Mouse (Mus musculus) thymus, adult 2 months (tissue): ENCODE results near the gene 2410002F23Rik. TPM values are rescaled to one million over a fixed set of nuclear protein-coding genes. Genes with fewer than 3 reads are reported as not detected.
"Not testable (repeated sequence)": the region's sequence is repeated elsewhere in the genome, so short reads cannot be mapped to it uniquely, and the experiment has no call there.

Source experiments
- DNase-seq: peaks from one replicate; pipeline ENCODE4 v3.0.0; 2021
- H3K27ac ChIP-seq: fragments of 200-500 bp; 2 replicates; pipeline ENCODE4 v1.5.1; 2012; ENCODE audit warnings: low read length, control low read depth; ENCODE audit not compliant: control insufficient read depth, insufficient read depth
- H3K27me3 ChIP-seq: fragments of 200-500 bp; 2 replicates; pipeline ENCODE4 v1.6.1; 2012; ENCODE audit warnings: mild to moderate bottlenecking, low read length, moderate library complexity, mixed read lengths; ENCODE audit not compliant: control insufficient read depth, insufficient read depth
- H3K36me3 ChIP-seq: fragments of 200-500 bp; 2 replicates; pipeline ENCODE4 v1.6.1; 2012; ENCODE audit warnings: mild to moderate bottlenecking, low read length, moderate library complexity; ENCODE audit not compliant: control insufficient read depth, insufficient read depth
- H3K4me1 ChIP-seq: fragments of 200-500 bp; replicated peaks from 2 replicates; pipeline ENCODE4 v1.6.1; 2012; ENCODE audit warnings: low read length; ENCODE audit not compliant: control insufficient read depth, insufficient read depth
- H3K4me3 ChIP-seq: fragments of 200-500 bp; 2 replicates; pipeline ENCODE4 v1.5.1; 2012; ENCODE audit warnings: mild to moderate bottlenecking, low read length, control low read depth, moderate library complexity; ENCODE audit not compliant: control insufficient read depth, insufficient read depth
- CTCF ChIP-seq: fragments of 200-500 bp; IDR thresholded peaks from 2 replicates; pipeline ENCODE4 v1.5.1; 2012; ENCODE audit warnings: mild to moderate bottlenecking, control low read depth, low read length, moderate library complexity, borderline replicate concordance; ENCODE audit not compliant: control insufficient read depth, poor library complexity, insufficient read depth; ENCODE audit errors: extremely low read depth
- POLR2A ChIP-seq: fragments of 200-500 bp; IDR thresholded peaks from 2 replicates; pipeline ENCODE4 v1.6.1; 2012; ENCODE audit warnings: mild to moderate bottlenecking, low read length, control low read depth, moderate library complexity; ENCODE audit not compliant: control insufficient read depth, poor library complexity, insufficient read depth; ENCODE audit errors: extremely low read depth
- WGBS: fragments of 180-500 bp; shearing (Covaris S2); methylation state at CpG from one replicate; pipeline ENCODE4 v1.1.7; 2018; 5-methylcytosine and 5-hydroxymethylcytosine counted together
- polyA plus RNA-seq: library from polyadenylated mRNA; depleted of rRNA; stranded (reverse); fragments of >200 nt; gene quantifications from 2 replicates; pipeline ENCODE4 v1.2.3, GENCODE M21; 2012

The 2410002F23Rik gene
- polyA plus RNA-seq, 1 experiment: 173 TPM

- no peak for TF ChIP-seq CTCF
- no peak for TF ChIP-seq POLR2A
- H3K4me3 ChIP-seq: no peak overlapping the region
- no peak for DNase-seq
- peaks cover 6% of the 10 kb centered on the region; the same call in 1 of the 2 replicates for H3K4me1 ChIP-seq
- H3K36me3 ChIP-seq: peaks cover 14% of the 10 kb centered on the region; the same call in 1 of the 2 replicates
- 89% methylated on average over 2 of the region's 2 CpGs for WGBS
- H3K27ac ChIP-seq: no peak overlapping the region
- H3K27me3 ChIP-seq: no peaks in the 10 kb centered on the region
Observed at GRCm38 (mm10) chr7:44247971-44248370, 1.4 kb downstream of the 2410002F23Rik start.

DNA sequence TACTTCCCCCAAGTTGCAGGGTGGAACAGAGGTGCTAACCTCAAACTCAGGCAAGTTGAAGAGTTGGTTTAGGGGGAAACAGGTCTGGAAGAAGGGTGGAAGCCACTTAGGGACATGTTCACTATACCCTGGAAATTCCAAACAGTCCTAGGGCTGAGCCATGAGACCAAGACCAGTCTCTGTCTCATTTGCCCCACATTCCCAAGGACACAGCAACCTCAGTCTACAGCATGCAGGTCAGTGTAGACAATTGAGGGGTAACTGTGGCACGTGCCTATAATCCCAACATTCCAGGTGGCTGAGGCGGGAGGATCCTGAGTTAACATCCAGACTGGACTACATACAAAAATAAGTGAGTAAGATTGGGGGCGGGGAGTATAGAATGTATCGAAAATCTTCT lies 2.7 kb downstream of the 2410002F23Rik start:
- peaks cover 14% of the 10 kb centered on the region; the same call in 1 of the 2 replicates for H3K36me3 ChIP-seq
- TF ChIP-seq CTCF: no peak
- no peak for TF ChIP-seq POLR2A
- H3K4me3 ChIP-seq: no peak overlapping the region
- peaks cover 6% of the 10 kb centered on the region; the same call in 1 of the 2 replicates for H3K4me1 ChIP-seq
- no peaks in the 10 kb centered on the region for H3K27me3 ChIP-seq
- no peak for DNase-seq
- WGBS: 97% methylated on average over 4 of the region's 4 CpGs
- H3K27ac ChIP-seq: no peak overlapping the region

- not testable (repeated sequence) for H3K27ac ChIP-seq, H3K27me3 ChIP-seq, H3K4me1 ChIP-seq, DNase-seq, H3K4me3 ChIP-seq
- H3K36me3 ChIP-seq: peaks cover 14% of the 10 kb centered on the region; the same call in 1 of the 2 replicates
- WGBS: 96% methylated on average over 17 of the region's 17 CpGs
Observed at GRCm38 (mm10) chr7:44250732-44251275, 4.3 kb downstream of the 2410002F23Rik start.

- WGBS: 92% methylated on average over 15 of the region's 15 CpGs
- H3K27me3 ChIP-seq: no peaks in the 10 kb centered on the region
Observed at GRCm38 (mm10) chr7:44253023-44253616, 6.6 kb downstream of the 2410002F23Rik start.

DNA sequence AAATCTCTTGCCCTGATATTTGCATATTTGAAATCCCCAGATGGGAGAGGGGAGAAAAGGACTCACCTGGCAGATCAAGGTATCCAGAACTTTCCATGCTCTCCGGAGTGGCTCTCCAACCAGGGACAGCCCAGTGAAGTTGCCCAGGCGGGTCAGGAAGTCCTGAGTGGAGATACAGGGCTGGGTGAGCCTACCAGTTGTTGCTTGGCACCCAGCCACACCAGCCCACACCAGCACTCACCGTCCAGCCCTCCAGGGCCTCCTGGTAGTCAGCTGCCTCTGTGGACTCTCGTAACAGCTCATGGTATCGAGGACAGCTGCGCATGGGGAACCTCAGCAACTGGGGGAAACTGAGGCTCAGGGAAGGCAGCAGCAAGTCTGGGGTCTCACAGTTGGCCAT lies 8.4 kb downstream of the 2410002F23Rik start:
- WGBS: 86% methylated on average over 6 of the region's 6 CpGs
- no peak overlapping the region for H3K4me3 ChIP-seq
- no peak for DNase-seq
- H3K27ac ChIP-seq: no peak overlapping the region
- no peaks in the 10 kb centered on the region for H3K4me1 ChIP-seq
- H3K36me3 ChIP-seq: peaks cover 10% of the 10 kb centered on the region; the same call in 1 of the 2 replicates
- no peak for TF ChIP-seq CTCF
- no peak for TF ChIP-seq POLR2A
- no peaks in the 10 kb centered on the region for H3K27me3 ChIP-seq

More at GRCm38 (mm10) chr7:44253023-44253616, 6.6 kb downstream of the 2410002F23Rik start:
- Histone ChIP-seq H3K4me3 (no peak overlapping the region), H3K36me3 (peaks cover 14% of the 10 kb centered on the region; the same call in 1 of the 2 replicates), H3K4me1 (no peaks in the 10 kb centered on the region), H3K27ac (no peak overlapping the region)
- DNase-seq: no peak
- TF ChIP-seq POLR2A: no peak
- no peak for TF ChIP-seq CTCF

- TF ChIP-seq POLR2A (no peak), CTCF (no peak)
- no peak for DNase-seq
- Histone ChIP-seq H3K27ac (no peak within 1 kb of the TSS), H3K4me1 (no peaks in the 10 kb centered on the region), H3K27me3 (no peaks in the 10 kb centered on the region), H3K36me3 (peaks cover 4% of the 10 kb centered on the region; the same call in 1 of the 2 replicates), H3K4me3 (no peak within 1 kb of the TSS)
- WGBS: 89% methylated on average over 4 of the region's 4 CpGs
Observed at GRCm38 (mm10) chr7:44257278-44257677, 10.8 kb downstream of the 2410002F23Rik start, which contains the start of gene Acp4. Acp4 (minus strand) TSS chr7:44257378.
